Mouse (Mus musculus): Measurements from ENCODE around the gene Sae1.

- TF ChIP-seq CTCF (IDR thresholded peaks at IDR 0.05; ENCODE audit: extremely low read depth, insufficient read depth, low read length) (peak; percentile 69), POLR2A (IDR thresholded peaks at IDR 0.05; ENCODE audit: extremely low read depth, insufficient read depth, low read length) (no peak)
Measured at GRCm38 (mm10) chr7:16325920-16326606, 61.5 kb downstream of the Sae1 start.

All from cortical plate, adult 2 months (tissue).